Mouse (Mus musculus) lung, embryonic 15.5 days (tissue): ENCODE data around the gene Pgrmc2. TPM values are rescaled to one million over a fixed set of nuclear protein-coding genes. Genes with fewer than 3 reads are reported as not detected.

ENCODE experiments used
- ATAC-seq: fragments of 200-750 bp; cut with Nextera tagmentation; 2 replicates; pipeline ENCODE4 v1.8.0; 2017; ENCODE audit warnings: moderate number of reproducible peaks, borderline replicate concordance; ENCODE audit not compliant: low FRiP score, low TSS enrichment; ENCODE audit errors: extremely low read depth
- H3K27ac ChIP-seq: fragments of 300-500 bp; sonication (generic); 2 replicates; pipeline ENCODE4 v1.5.1; 2015; ENCODE audit warnings: moderate library complexity, mild to moderate bottlenecking, inconsistent platforms
- H3K27me3 ChIP-seq: fragments of 300-500 bp; sonication (generic); 2 replicates; pipeline ENCODE4 v1.6.1; 2015; ENCODE audit warnings: inconsistent platforms
- H3K36me3 ChIP-seq: fragments of 300-500 bp; sonication (generic); 2 replicates; pipeline ENCODE4 v1.6.1; 2015; ENCODE audit warnings: inconsistent platforms
- H3K4me1 ChIP-seq: fragments of 300-500 bp; sonication (generic); 2 replicates; pipeline ENCODE4 v1.6.1; 2015; ENCODE audit warnings: inconsistent platforms
- H3K4me2 ChIP-seq: fragments of 300-500 bp; sonication (generic); 2 replicates; pipeline ENCODE4 v1.6.1; 2015; ENCODE audit warnings: inconsistent platforms, mild to moderate bottlenecking, moderate library complexity
- H3K4me3 ChIP-seq: fragments of 300-500 bp; sonication (generic); 2 replicates; pipeline ENCODE4 v1.5.1; 2015; ENCODE audit warnings: mild to moderate bottlenecking, inconsistent platforms
- H3K9ac ChIP-seq: fragments of 300-500 bp; sonication (generic); 2 replicates; pipeline ENCODE4 v1.6.1; 2015; ENCODE audit warnings: inconsistent platforms
- H3K9me3 ChIP-seq: fragments of 300-500 bp; sonication (generic); 2 replicates; pipeline ENCODE4 v1.6.1; 2016; ENCODE audit warnings: inconsistent platforms
- WGBS: fragments of 180-500 bp; shearing (Covaris S2); methylation state at CpG from one replicate; pipeline ENCODE4 v1.1.7; 2015; 5-methylcytosine and 5-hydroxymethylcytosine counted together
- polyA plus RNA-seq: library from polyadenylated mRNA; unstranded; fragments of >200 nt; fragmentation: Nextera tagmentation; extraction: Ambion mirVana; gene quantifications from 2 replicates; pipeline ENCODE4 v1.2.1, GENCODE M21; 2015

Pgrmc2 gene
- polyA plus RNA-seq, 1 experiment from 2014 or later: 31.1 TPM

- no peak overlapping the region for H3K4me2 ChIP-seq
Observed at GRCm38 (mm10) chr3:41031286-41032210, 51.3 kb downstream of the Pgrmc2 start.

GRCm38 (mm10) chr3:41030705-41031104, 52.1 kb downstream of the Pgrmc2 start:
- ATAC-seq: no peak
- 84% methylated on average over 1 of the region's 1 CpGs for WGBS
- no peaks in the 10 kb centered on the region for H3K27me3 ChIP-seq
- no peaks in the 10 kb centered on the region for H3K4me1 ChIP-seq
- H3K4me2 ChIP-seq: no peak overlapping the region
- H3K9ac ChIP-seq: no peak overlapping the region
- no peaks in the 10 kb centered on the region for H3K36me3 ChIP-seq
- H3K9me3 ChIP-seq: no peaks in the 10 kb centered on the region
- H3K27ac ChIP-seq: no peak overlapping the region
- no peak overlapping the region for H3K4me3 ChIP-seq

More at GRCm38 (mm10) chr3:41031286-41032210, 51.3 kb downstream of the Pgrmc2 start:
- H3K9me3 ChIP-seq: no peaks in the 10 kb centered on the region
- H3K4me3 ChIP-seq: no peak overlapping the region
- no peak overlapping the region for H3K9ac ChIP-seq
- WGBS: 65% methylated on average over 12 of the region's 12 CpGs
- H3K27me3 ChIP-seq: no peaks in the 10 kb centered on the region
- H3K4me1 ChIP-seq: no peaks in the 10 kb centered on the region
- H3K27ac ChIP-seq: no peak overlapping the region
- no peak for ATAC-seq
- H3K36me3 ChIP-seq: no peaks in the 10 kb centered on the region

- H3K27me3 ChIP-seq: no peaks in the 10 kb centered on the region
- no peak overlapping the region for H3K27ac ChIP-seq
- no peak overlapping the region for H3K4me2 ChIP-seq
- no peak for ATAC-seq
- H3K9ac ChIP-seq: no peak overlapping the region
- 63% methylated on average over 6 of the region's 6 CpGs for WGBS
- H3K4me1 ChIP-seq: no peaks in the 10 kb centered on the region
- H3K9me3 ChIP-seq: no peaks in the 10 kb centered on the region
- H3K36me3 ChIP-seq: no peaks in the 10 kb centered on the region
- H3K4me3 ChIP-seq: no peak overlapping the region
Observed at GRCm38 (mm10) chr3:41021980-41022379, 60.9 kb downstream of the Pgrmc2 start.

GRCm38 (mm10) chr3:41020687-41021086, 62.2 kb downstream of the Pgrmc2 start:
- ATAC-seq: no peak
- Histone ChIP-seq H3K27ac (no peak overlapping the region), H3K4me2 (no peak overlapping the region), H3K9ac (no peak overlapping the region), H3K27me3 (no peaks in the 10 kb centered on the region), H3K4me3 (no peak overlapping the region), H3K9me3 (no peaks in the 10 kb centered on the region), H3K36me3 (no peaks in the 10 kb centered on the region), H3K4me1 (no peaks in the 10 kb centered on the region)
- 83% methylated on average over 7 of the region's 7 CpGs for WGBS

GRCm38 (mm10) chr3:41018022-41018608, 64.7 kb downstream of the Pgrmc2 start:
- WGBS: 43% methylated on average over 3 of the region's 3 CpGs
- Histone ChIP-seq H3K27me3 (no peaks in the 10 kb centered on the region), H3K4me3 (no peak overlapping the region), H3K4me2 (no peak overlapping the region), H3K36me3 (no peaks in the 10 kb centered on the region), H3K9me3 (no peaks in the 10 kb centered on the region), H3K27ac (no peak overlapping the region), H3K4me1 (no peaks in the 10 kb centered on the region), H3K9ac (no peak overlapping the region)
- no peak for ATAC-seq

Other genes starting within 250 kb of the Pgrmc2 start
- gene Mfsd8, start 236.2 kb downstream of the Pgrmc2 start, polyA plus RNA-seq: 7.7 and 7.8 TPM in 2 replicates
- 6.5 and 6.8 TPM in 2 replicates for gene Abhd18, start 236.1 kb downstream of the Pgrmc2 start, polyA plus RNA-seq
- 0.10 and 0.28 TPM in 2 replicates for gene 1700034I23Rik, start 180.5 kb downstream of the Pgrmc2 start, polyA plus RNA-seq
- 3.4 and 3.6 TPM in 2 replicates for gene Larp1b, start 133.2 kb downstream of the Pgrmc2 start, polyA plus RNA-seq